Mouse (Mus musculus): ENCODE results near the gene Ces1a. TPM values are rescaled to one million over a fixed set of nuclear protein-coding genes. Genes with fewer than 3 reads are reported as not detected.

The Ces1a gene
- total and polyA plus RNA-seq, 2 experiments = 0.20 to 0.28 TPM

- Histone ChIP-seq H3K4me1 (ENCODE audit: control insufficient read depth, insufficient read depth, low read length) (no peaks in the 10 kb centered on the region), H3K4me3 (ENCODE audit: insufficient read depth, low read depth, low read length) (no peak overlapping the region), H3K79me2 (ENCODE audit: control insufficient read depth, insufficient read depth, low read length) (no peaks in the 10 kb centered on the region), H3K27ac (replicated peaks; ENCODE audit: insufficient read depth, low read depth, low read length) (no peak overlapping the region), H3K36me3 (ENCODE audit: control insufficient read depth, insufficient read depth, low read length) (no peaks in the 10 kb centered on the region), H3K9ac (ENCODE audit: low read depth, low read length) (no peak overlapping the region), H3K27me3 (ENCODE audit: control insufficient read depth, insufficient read depth, low read length) (no peaks in the 10 kb centered on the region)
- 41% methylated on average over 4 of the region's 4 CpGs for whole genome bisulfite sequencing
- TF ChIP-seq POLR2A (IDR thresholded peaks at IDR 0.05; ENCODE audit: extremely low read depth, insufficient read depth, low read length) (no peak), CTCF (IDR thresholded peaks at IDR 0.05; ENCODE audit: low read depth, low read length) (no peak)
- DNase-seq (ENCODE audit: extremely low read depth, low read depth, low spot score) = peak; percentile 46
These were observed 33.7 kb downstream of the Ces1a start for GRCm38 (mm10) chr8:93014300-93014699.

- Histone ChIP-seq H3K36me3 (ENCODE audit: control insufficient read depth, insufficient read depth, low read length) (no peaks in the 10 kb centered on the region), H3K27ac (replicated peaks; ENCODE audit: insufficient read depth, low read depth, low read length) (no peak overlapping the region), H3K9ac (ENCODE audit: low read depth, low read length) (no peak overlapping the region), H3K79me2 (ENCODE audit: control insufficient read depth, insufficient read depth, low read length) (no peaks in the 10 kb centered on the region), H3K4me1 (ENCODE audit: control insufficient read depth, insufficient read depth, low read length) (no peaks in the 10 kb centered on the region), H3K27me3 (ENCODE audit: control insufficient read depth, insufficient read depth, low read length) (no peaks in the 10 kb centered on the region), H3K4me3 (ENCODE audit: insufficient read depth, low read depth, low read length) (no peak overlapping the region)
- no peak for DNase-seq (ENCODE audit: extremely low read depth, low read depth, low spot score)
- TF ChIP-seq POLR2A (IDR thresholded peaks at IDR 0.05; ENCODE audit: extremely low read depth, insufficient read depth, low read length) = no peak
- TF ChIP-seq CTCF (IDR thresholded peaks at IDR 0.05; ENCODE audit: low read depth, low read length) = peak; percentile 31
- WGBS = 73% methylated on average over 6 of the region's 6 CpGs
These were observed 35.8 kb downstream of the Ces1a start for GRCm38 (mm10) chr8:93012226-93012625.

- H3K27ac ChIP-seq (replicated peaks; ENCODE audit: insufficient read depth, low read depth, low read length) = no peak overlapping the region
- TF ChIP-seq POLR2A (IDR thresholded peaks at IDR 0.05; ENCODE audit: extremely low read depth, insufficient read depth, low read length) = no peak
- TF ChIP-seq CTCF (IDR thresholded peaks at IDR 0.05; ENCODE audit: low read depth, low read length) = peak; percentile 96
- no peaks in the 10 kb centered on the region for H3K4me1 ChIP-seq (ENCODE audit: control insufficient read depth, insufficient read depth, low read length)
- H3K36me3 ChIP-seq (ENCODE audit: control insufficient read depth, insufficient read depth, low read length) = no peaks in the 10 kb centered on the region
- peaks cover 2% of the 10 kb centered on the region; the same call in 1 of the 2 replicates for H3K27me3 ChIP-seq (ENCODE audit: control insufficient read depth, insufficient read depth, low read length)
- WGBS = 4% methylated on average over 9 of the region's 9 CpGs
- H3K9ac ChIP-seq (ENCODE audit: low read depth, low read length) = no peak overlapping the region
- no peak overlapping the region for H3K4me3 ChIP-seq (ENCODE audit: insufficient read depth, low read depth, low read length)
- peak; percentile 58 for DNase-seq (ENCODE audit: extremely low read depth, low read depth, low spot score)
- no peaks in the 10 kb centered on the region for H3K79me2 ChIP-seq (ENCODE audit: control insufficient read depth, insufficient read depth, low read length)
These were observed 36.6 kb downstream of the Ces1a start for GRCm38 (mm10) chr8:93011439-93011838.

- DNase-seq (ENCODE audit: extremely low read depth, low read depth, low spot score) = peak; percentile 42
- Histone ChIP-seq H3K36me3 (ENCODE audit: control insufficient read depth, insufficient read depth, low read length) (no peaks in the 10 kb centered on the region), H3K9ac (ENCODE audit: low read depth, low read length) (no peak overlapping the region), H3K4me1 (ENCODE audit: control insufficient read depth, insufficient read depth, low read length) (no peaks in the 10 kb centered on the region), H3K79me2 (ENCODE audit: control insufficient read depth, insufficient read depth, low read length) (no peaks in the 10 kb centered on the region), H3K27me3 (ENCODE audit: control insufficient read depth, insufficient read depth, low read length) (peaks cover 2% of the 10 kb centered on the region; the same call in 1 of the 2 replicates), H3K4me3 (ENCODE audit: insufficient read depth, low read depth, low read length) (no peak overlapping the region), H3K27ac (replicated peaks; ENCODE audit: insufficient read depth, low read depth, low read length) (no peak overlapping the region)
- peak; percentile 29 for TF ChIP-seq CTCF (IDR thresholded peaks at IDR 0.05; ENCODE audit: low read depth, low read length)
- TF ChIP-seq POLR2A (IDR thresholded peaks at IDR 0.05; ENCODE audit: extremely low read depth, insufficient read depth, low read length) = no peak
- WGBS = 20% methylated on average over 5 of the region's 5 CpGs
These were observed 37.7 kb downstream of the Ces1a start for GRCm38 (mm10) chr8:93010286-93010685.

GRCm38 (mm10) chr8:92998600-92998999 is 49.4 kb downstream of the Ces1a start:
- H3K79me2 ChIP-seq (ENCODE audit: control insufficient read depth, insufficient read depth, low read length) = no peaks in the 10 kb centered on the region
- no peak overlapping the region for H3K9ac ChIP-seq (ENCODE audit: low read depth, low read length)
- WGBS = 37% methylated on average over 2 of the region's 2 CpGs
- peak; percentile 43 for DNase-seq (ENCODE audit: extremely low read depth, low read depth, low spot score)
- H3K27me3 ChIP-seq (ENCODE audit: control insufficient read depth, insufficient read depth, low read length) = no peaks in the 10 kb centered on the region
- TF ChIP-seq CTCF (IDR thresholded peaks at IDR 0.05; ENCODE audit: low read depth, low read length) (peak; percentile 23; the same call in 1 of the 2 replicates), POLR2A (IDR thresholded peaks at IDR 0.05; ENCODE audit: extremely low read depth, insufficient read depth, low read length) (no peak)
- H3K36me3 ChIP-seq (ENCODE audit: control insufficient read depth, insufficient read depth, low read length) = no peaks in the 10 kb centered on the region
- no peaks in the 10 kb centered on the region for H3K4me1 ChIP-seq (ENCODE audit: control insufficient read depth, insufficient read depth, low read length)
- no peak overlapping the region for H3K4me3 ChIP-seq (ENCODE audit: insufficient read depth, low read depth, low read length)
- no peak overlapping the region for H3K27ac ChIP-seq (replicated peaks; ENCODE audit: insufficient read depth, low read depth, low read length)

- WGBS = 17% methylated on average over 5 of the region's 5 CpGs
- DNase-seq (ENCODE audit: extremely low read depth, low read depth, low spot score) = peak; percentile 13
- Histone ChIP-seq H3K79me2 (ENCODE audit: control insufficient read depth, insufficient read depth, low read length) (no peaks in the 10 kb centered on the region), H3K27ac (replicated peaks; ENCODE audit: insufficient read depth, low read depth, low read length) (no peak overlapping the region), H3K36me3 (ENCODE audit: control insufficient read depth, insufficient read depth, low read length) (no peaks in the 10 kb centered on the region), H3K9ac (ENCODE audit: low read depth, low read length) (no peak overlapping the region), H3K4me1 (ENCODE audit: control insufficient read depth, insufficient read depth, low read length) (no peaks in the 10 kb centered on the region), H3K27me3 (ENCODE audit: control insufficient read depth, insufficient read depth, low read length) (no peaks in the 10 kb centered on the region), H3K4me3 (ENCODE audit: insufficient read depth, low read depth, low read length) (no peak overlapping the region)
- TF ChIP-seq POLR2A (IDR thresholded peaks at IDR 0.05; ENCODE audit: extremely low read depth, insufficient read depth, low read length) (no peak), CTCF (IDR thresholded peaks at IDR 0.05; ENCODE audit: low read depth, low read length) (peak; percentile 68)
These were observed 51.2 kb downstream of the Ces1a start for GRCm38 (mm10) chr8:92996840-92997239.

Data from liver, adult 2 months (tissue).